Mouse (Mus musculus): ENCODE data around the gene Gatad2a.

The Gatad2a gene

GRCm38 (mm10) chr8:69899876-69900275 is 96.3 kb downstream of the Gatad2a start:
- no peak for DNase-seq

GRCm38 (mm10) chr8:69897857-69898256 is 98.3 kb downstream of the Gatad2a start:
- no peak for DNase-seq

DNA sequence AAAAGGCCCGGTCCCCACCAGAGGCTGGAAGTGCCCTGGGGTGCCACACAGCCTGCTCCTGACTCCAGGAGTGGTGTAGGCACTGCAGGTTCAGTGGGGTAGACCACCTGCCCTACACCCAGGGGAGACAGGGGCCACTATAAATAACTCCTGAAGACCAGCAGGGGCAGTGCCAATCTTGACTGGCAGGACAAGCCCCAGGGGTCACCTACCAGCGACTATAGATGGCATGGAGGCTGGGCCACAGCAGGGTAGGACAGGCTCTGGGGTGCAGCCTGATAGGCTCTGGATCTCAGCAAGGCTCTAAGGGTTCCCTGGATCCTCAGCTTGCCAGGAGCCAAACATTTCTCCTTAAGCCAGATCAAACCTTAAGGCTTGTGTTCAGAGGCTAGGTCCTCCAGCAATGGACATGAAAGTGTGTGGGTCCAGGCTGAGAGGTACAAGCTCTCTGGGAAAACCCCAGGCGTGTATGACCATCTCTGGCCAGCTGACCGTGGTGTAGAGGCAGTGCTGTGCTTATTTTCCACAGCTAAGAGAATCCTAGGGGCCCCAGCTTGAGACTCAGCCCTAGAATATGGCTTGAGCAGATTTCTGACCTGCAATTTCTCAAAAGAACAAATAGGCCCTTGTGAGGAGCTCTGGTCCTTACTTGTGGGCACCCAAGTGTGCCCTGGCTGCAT is 100.3 kb downstream of the Gatad2a start:
- DNase-seq: no peak

DNA sequence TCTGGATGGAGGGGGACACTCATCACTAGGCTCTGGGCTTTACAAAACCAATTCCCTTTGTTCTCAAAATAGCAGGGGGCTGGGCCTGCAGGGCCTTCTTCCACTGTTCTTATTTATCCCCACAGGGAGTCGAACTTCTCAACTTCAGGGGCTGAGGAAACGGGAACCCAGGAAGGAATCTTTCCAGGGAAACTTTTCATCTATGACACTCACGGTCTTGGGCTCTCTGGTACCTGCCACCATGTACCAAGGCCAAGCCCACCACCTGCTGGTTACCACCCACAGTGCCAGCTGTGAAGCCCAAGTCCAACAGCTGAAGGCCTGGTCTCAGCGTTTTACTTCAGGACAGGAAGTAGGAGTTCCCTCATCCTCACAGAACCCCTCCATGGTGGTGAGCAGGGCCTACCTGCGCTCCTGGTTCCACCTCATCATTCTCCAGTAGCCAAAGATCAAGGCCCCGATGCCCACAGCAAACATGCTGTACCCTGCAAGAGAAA is 101.3 kb downstream of the Gatad2a start:
- no peak for DNase-seq

GRCm38 (mm10) chr8:69893863-69894262 is 102.3 kb downstream of the Gatad2a start:
- peak; percentile 35 for DNase-seq

- DNase-seq: peak; percentile 35
These were observed 105.4 kb downstream of the Gatad2a start for GRCm38 (mm10) chr8:69890813-69891241.

DNA sequence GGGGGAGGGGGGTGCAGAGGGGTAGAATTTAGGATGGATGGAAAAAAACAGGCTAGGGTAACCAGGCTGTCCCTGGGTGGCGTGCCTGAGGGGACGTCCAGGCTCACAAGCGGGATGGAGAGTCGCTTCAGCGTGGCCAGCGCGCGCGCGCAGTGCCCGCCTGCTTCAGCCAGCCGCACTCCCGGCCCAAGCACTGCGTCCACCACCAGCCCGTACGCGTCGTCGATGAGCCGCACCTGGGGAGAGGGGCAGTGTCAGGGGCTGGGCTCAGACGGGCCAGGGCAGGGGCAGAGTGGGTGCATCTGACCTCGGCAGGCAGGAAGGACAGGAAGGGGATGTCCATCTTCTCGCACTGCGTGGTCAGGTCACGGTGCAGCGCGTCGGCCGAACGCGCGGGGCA is 107.3 kb downstream of the Gatad2a start:
- no peak for DNase-seq

DNA sequence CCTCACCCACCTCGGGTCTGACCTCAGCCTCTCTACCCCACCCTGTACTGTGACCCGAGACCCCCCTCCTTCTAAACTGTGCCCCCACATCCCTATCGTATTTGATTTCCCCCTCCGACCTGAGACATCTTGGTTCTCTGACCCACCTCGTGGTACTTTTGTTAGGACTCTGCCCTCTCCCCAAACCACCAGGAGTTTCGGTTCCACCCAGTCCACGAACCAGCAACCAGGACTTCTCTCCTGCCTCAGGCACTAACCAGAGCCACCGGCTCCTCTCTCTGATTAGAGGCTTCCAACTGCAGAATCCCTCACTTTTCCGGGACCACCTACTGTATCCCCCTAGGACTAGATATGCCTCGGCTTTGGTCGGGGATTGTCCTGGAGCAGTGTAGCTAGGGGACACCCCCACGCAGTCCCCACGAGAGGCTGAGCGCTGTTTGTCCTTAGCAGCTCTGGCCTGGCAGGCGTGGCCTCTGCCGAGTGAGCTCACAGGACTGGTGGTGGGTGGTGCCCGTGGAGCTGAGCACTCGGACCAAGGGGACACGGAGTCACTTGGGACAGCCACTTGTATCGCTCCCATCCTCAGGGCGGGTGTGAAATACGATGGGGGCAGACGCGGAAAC is 107.8 kb downstream of the Gatad2a start:
- DNase-seq: no peak

GRCm38 (mm10) chr8:69887289-69888243 is 108.6 kb downstream of the Gatad2a start, which contains the start of gene Cilp2:
Gene Cilp2, minus strand, starts transcription at chr8:69887687.
- DNase-seq: no peak

GRCm38 (mm10) chr8:69884141-69884540 is 112.0 kb downstream of the Gatad2a start:
- DNase-seq: no peak

DNA sequence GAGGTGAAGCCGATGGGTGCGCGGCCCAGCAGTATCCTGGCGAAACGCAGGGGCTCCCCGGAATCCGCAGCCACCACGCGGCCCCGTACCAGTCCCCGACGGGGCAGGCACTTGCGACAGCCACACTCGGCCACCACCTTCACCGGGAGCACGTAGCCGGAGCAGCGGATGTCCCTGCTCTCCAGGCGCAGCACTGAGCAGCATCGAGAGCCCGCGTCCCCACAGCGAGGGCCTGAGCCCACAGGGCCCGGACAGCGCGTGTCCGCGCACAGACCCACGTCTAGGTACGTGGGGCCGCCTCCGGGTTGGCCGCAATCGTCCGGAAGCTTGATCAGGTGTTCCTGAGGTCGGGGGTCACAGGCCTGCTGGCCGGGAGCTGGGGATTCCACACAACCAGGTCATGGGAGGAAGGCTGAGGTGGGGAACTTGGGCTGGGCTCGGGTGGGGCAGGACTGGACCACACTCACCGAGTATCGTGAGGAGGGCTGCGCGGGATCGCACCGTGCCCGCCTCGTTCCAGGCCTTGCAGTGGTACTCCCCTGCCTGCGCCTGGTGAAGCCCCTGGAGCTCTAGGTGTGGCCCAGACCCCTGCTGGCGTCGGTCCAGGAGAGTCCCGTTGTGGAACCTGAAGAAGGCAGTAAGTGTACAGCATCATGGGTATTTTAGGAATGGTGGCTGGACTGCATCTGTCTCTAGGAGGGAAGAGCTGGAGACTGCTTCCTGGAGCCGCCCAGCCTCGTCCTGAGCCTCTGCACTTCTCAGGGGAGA is 113.2 kb downstream of the Gatad2a start:
- DNase-seq: no peak

DNA sequence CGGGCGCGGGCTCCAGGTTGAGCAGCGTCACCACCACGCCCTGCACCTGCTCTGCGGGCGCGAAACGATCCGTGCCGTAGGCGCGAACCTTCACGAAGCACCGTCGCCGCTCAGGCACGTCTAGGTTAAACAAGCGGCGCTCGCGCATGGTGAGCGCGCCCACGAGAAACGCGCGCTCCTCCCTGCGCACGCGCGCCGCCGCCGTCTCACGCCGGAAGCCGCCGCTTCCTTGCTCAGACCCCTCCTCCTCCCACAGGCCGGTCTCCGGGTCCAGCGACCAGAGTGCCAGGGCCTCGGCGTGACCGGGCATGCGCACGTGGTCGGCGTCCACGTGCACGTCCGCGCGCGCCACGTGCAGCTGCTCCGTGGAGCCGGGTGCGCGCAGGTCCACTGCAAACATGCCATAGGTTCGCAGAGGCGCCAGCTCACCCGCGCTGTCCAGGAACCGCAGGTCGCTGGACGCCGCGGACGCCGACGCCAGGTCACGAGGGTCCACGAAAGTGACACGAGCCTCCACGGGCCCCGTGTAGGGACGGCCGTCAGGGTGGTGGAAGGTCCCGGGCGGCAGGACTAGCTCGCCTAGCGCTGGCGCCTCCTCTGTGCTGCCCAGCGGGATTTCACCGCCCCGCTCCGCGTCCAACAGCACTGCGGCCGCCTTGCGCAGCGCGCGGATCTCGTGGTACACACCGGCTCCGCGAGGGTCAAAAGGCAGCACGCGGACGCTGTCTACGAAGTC is 114.0 kb downstream of the Gatad2a start:
- peak; percentile 36 for DNase-seq

- DNase-seq: no peak
These were observed 114.8 kb downstream of the Gatad2a start for GRCm38 (mm10) chr8:69881261-69881865.

GRCm38 (mm10) chr8:69880841-69881240 is 115.3 kb downstream of the Gatad2a start:
- no peak for DNase-seq

DNA sequence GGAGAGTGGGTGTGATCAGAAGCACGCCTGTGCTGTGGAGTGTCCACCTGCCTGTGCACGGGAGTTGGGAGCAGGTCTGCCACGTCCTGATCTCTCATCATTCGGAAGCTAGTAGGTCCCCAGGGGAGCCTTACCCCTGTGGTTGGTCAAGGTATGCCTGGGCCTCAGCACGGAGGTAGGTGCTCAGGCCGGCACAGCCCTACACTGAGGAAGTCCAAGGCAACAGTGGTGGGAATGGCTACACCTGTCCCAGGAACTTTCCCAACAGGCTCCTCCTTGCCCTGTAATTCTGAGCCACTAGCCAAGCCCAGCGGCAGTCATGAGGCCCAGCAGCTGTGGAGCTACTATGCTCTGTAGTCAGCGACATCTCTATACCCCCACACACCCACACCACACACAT is 116.5 kb downstream of the Gatad2a start:
- no peak for DNase-seq

DNA sequence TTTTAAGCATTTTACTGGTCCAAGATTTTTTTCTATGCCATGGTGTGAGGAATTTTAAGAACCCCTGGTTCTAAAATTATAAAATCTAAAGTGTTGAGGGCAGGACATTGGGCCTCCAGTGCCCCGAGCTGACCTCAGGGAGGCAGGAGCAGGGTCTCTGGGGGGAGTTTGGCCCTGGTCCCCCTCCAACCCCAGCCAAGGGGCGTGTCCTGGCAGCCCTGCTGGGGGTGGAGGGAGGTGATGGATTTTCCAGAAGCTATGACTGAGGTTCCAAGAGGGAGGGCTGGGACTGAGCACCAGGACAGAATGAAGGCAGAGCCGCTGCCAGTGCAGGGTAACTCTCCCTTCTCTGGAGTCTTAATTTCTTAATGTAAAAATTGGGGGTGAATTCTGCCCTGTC is 118.2 kb downstream of the Gatad2a start:
- no peak for DNase-seq

GRCm38 (mm10) chr8:69877396-69877795 is 118.8 kb downstream of the Gatad2a start:
- DNase-seq: no peak

GRCm38 (mm10) chr8:69876967-69877366 is 119.2 kb downstream of the Gatad2a start:
- no peak for DNase-seq

- DNase-seq: no peak
These were observed 120.1 kb downstream of the Gatad2a start for GRCm38 (mm10) chr8:69876097-69876496.

- DNase-seq: no peak
These were observed 121.5 kb downstream of the Gatad2a start for GRCm38 (mm10) chr8:69874654-69875053.

- peak; percentile 52 for DNase-seq
These were observed 122.0 kb downstream of the Gatad2a start for GRCm38 (mm10) chr8:69874155-69874554.
